Mouse (Mus musculus) limb, embryonic 14.5 days (tissue): ENCODE measurements around the gene Snapc2. TPM values are rescaled to one million over a fixed set of nuclear protein-coding genes. Genes with fewer than 3 reads are reported as not detected.

Experiments
- ATAC-seq: fragments of 200-750 bp; cut with Nextera tagmentation; 2 replicates; pipeline ENCODE4 v1.8.0; 2017; ENCODE audit warnings: low read depth, moderate number of reproducible peaks, moderate TSS enrichment; ENCODE audit not compliant: low FRiP score
- DNase-seq: peaks from one replicate; pipeline ENCODE4 v3.0.0-alpha.2; 2015; ENCODE audit warnings: low spot score
- H3K27ac ChIP-seq: fragments of 300-500 bp; sonication (generic); replicated peaks from 2 replicates; pipeline ENCODE4 v1.5.1; 2014; ENCODE audit warnings: low read depth, mild to moderate bottlenecking, low read length, moderate library complexity, mixed read lengths
- H3K27me3 ChIP-seq: fragments of 300-500 bp; sonication (generic); 2 replicates; pipeline ENCODE4 v1.6.1; 2014; ENCODE audit warnings: low read length, mixed read lengths; ENCODE audit not compliant: control insufficient read depth, insufficient read depth
- H3K36me3 ChIP-seq: fragments of 300-500 bp; sonication (generic); 2 replicates; pipeline ENCODE4 v1.6.1; 2014; ENCODE audit warnings: mild to moderate bottlenecking, low read length, moderate library complexity, mixed read lengths; ENCODE audit not compliant: control insufficient read depth, insufficient read depth
- H3K4me1 ChIP-seq: fragments of 300-500 bp; sonication (generic); 2 replicates; pipeline ENCODE4 v1.6.1; 2014; ENCODE audit warnings: antibody characterized with exemption, low read length, mixed read lengths; ENCODE audit not compliant: control insufficient read depth, insufficient read depth
- H3K4me2 ChIP-seq: fragments of 300-500 bp; sonication (generic); replicated peaks from 2 replicates; pipeline ENCODE4 v1.6.1; 2014; ENCODE audit warnings: low read depth, mild to moderate bottlenecking, low read length, moderate library complexity; ENCODE audit not compliant: severe bottlenecking
- H3K4me3 ChIP-seq: fragments of 300-500 bp; sonication (generic); replicated peaks from 2 replicates; pipeline ENCODE4 v1.5.1; 2014; ENCODE audit warnings: low read length
- H3K9ac ChIP-seq: fragments of 300-500 bp; sonication (generic); 2 replicates; pipeline ENCODE4 v1.6.1; 2014; ENCODE audit warnings: mild to moderate bottlenecking, low read depth, low read length, moderate library complexity; ENCODE audit not compliant: severe bottlenecking
- H3K9me3 ChIP-seq: fragments of 300-500 bp; sonication (generic); 2 replicates; pipeline ENCODE4 v1.6.1; 2016; ENCODE audit warnings: low read length; ENCODE audit not compliant: control insufficient read depth
- POLR2A ChIP-seq: fragments of 200-500 bp; IDR thresholded peaks from 2 replicates; pipeline ENCODE4 v1.8.0; 2012; ENCODE audit warnings: inconsistent platforms, mild to moderate bottlenecking, moderate library complexity, borderline replicate concordance; ENCODE audit not compliant: insufficient read depth, insufficient read length; ENCODE audit errors: extremely low read depth
- WGBS: fragments of 180-500 bp; shearing (Covaris S2); extraction: QIAGEN DNeasy Blood & Tissue Kit; methylation state at CpG from one replicate; pipeline ENCODE4 v1.1.7; 2014; 5-methylcytosine and 5-hydroxymethylcytosine counted together
- polyA plus RNA-seq, 2 experiments: library from polyadenylated mRNA; depleted of rRNA in 1 of 2; stranded (reverse) in 1 of 2; unstranded in 1 of 2; fragments of >200 nt; fragmentation: Nextera tagmentation in 1 of 2; extraction: Ambion mirVana in 1 of 2; gene quantifications; 2 replicates each; pipeline versions ENCODE4 v1.2.1 to v1.2.3; 2012 to 2014

Gene Snapc2
- polyA plus RNA-seq, 2 experiments = 50.6 to 52.6 TPM

GRCm38 (mm10) chr8:4227919-4228318, 25.0 kb upstream of the Snapc2 start:
- DNase-seq (no peak), ATAC-seq (no peak)
- 93% methylated on average over 4 of the region's 4 CpGs for WGBS
- H3K4me2 ChIP-seq = no peak overlapping the region
- no peaks in the 10 kb centered on the region for H3K36me3 ChIP-seq
- peaks cover 14% of the 10 kb centered on the region for H3K27me3 ChIP-seq
- TF ChIP-seq POLR2A = no peak
- no peak overlapping the region for H3K27ac ChIP-seq
- no peaks in the 10 kb centered on the region for H3K9me3 ChIP-seq
- H3K9ac ChIP-seq = no peak overlapping the region
- peaks cover 6% of the 10 kb centered on the region; the same call in 1 of the 2 replicates for H3K4me1 ChIP-seq
- no peak overlapping the region for H3K4me3 ChIP-seq

GRCm38 (mm10) chr8:4229784-4230183, 23.1 kb upstream of the Snapc2 start:
- no peak for TF ChIP-seq POLR2A
- Histone ChIP-seq H3K4me1 (peaks cover 6% of the 10 kb centered on the region; the same call in 1 of the 2 replicates), H3K9ac (no peak overlapping the region), H3K4me2 (no peak overlapping the region), H3K27ac (no peak overlapping the region), H3K4me3 (no peak overlapping the region), H3K9me3 (no peaks in the 10 kb centered on the region), H3K27me3 (peaks cover 14% of the 10 kb centered on the region), H3K36me3 (no peaks in the 10 kb centered on the region)
- DNase-seq = no peak
- 67% methylated on average over 5 of the region's 5 CpGs for WGBS
- no peak for ATAC-seq

GRCm38 (mm10) chr8:4230612-4231351, 22.1 kb upstream of the Snapc2 start:
- no peaks in the 10 kb centered on the region for H3K36me3 ChIP-seq
- no peak overlapping the region for H3K4me2 ChIP-seq
- H3K27me3 ChIP-seq = peaks cover 14% of the 10 kb centered on the region
- no peak overlapping the region for H3K9ac ChIP-seq
- ATAC-seq (no peak), DNase-seq (no peak)
- H3K27ac ChIP-seq = no peak overlapping the region
- 51% methylated on average over 10 of the region's 10 CpGs for WGBS
- peaks cover 6% of the 10 kb centered on the region; the same call in 1 of the 2 replicates for H3K4me1 ChIP-seq
- no peak for TF ChIP-seq POLR2A
- no peaks in the 10 kb centered on the region for H3K9me3 ChIP-seq
- H3K4me3 ChIP-seq = no peak overlapping the region

- H3K4me2 ChIP-seq = peak overlapping the region; percentile 81
- peak overlapping the region; percentile 82 for H3K4me3 ChIP-seq
- peaks cover 20% of the 10 kb centered on the region for H3K36me3 ChIP-seq
- no peak for TF ChIP-seq POLR2A
- H3K27ac ChIP-seq = peak overlapping the region; percentile 93
- no peak for ATAC-seq
- H3K4me1 ChIP-seq = peaks cover 16% of the 10 kb centered on the region
- H3K27me3 ChIP-seq = no peaks in the 10 kb centered on the region
- no peak for DNase-seq
- 20% methylated on average over 15 of the region's 15 CpGs for whole genome bisulfite sequencing
- peak overlapping the region; percentile 71 for H3K9ac ChIP-seq
- H3K9me3 ChIP-seq = no peaks in the 10 kb centered on the region
Observed at GRCm38 (mm10) chr8:4237814-4238433, 15.0 kb upstream of the Snapc2 start.

GRCm38 (mm10) chr8:4238434-4239192, 14.3 kb upstream of the Snapc2 start, which contains the start of the genes Map2k7 and Gm49320:
Gene Map2k7, plus strand, starts transcription at chr8:4238740.
Gene Gm49320, plus strand, starts transcription at chr8:4238865.
- peak; percentile 100 for DNase-seq
- peak within 1 kb of the TSS; percentile 93 for H3K27ac ChIP-seq
- peak within 1 kb of the TSS; percentile 86 for H3K4me2 ChIP-seq
- H3K27me3 ChIP-seq = no peaks in the 10 kb centered on the region
- H3K4me3 ChIP-seq = peak within 1 kb of the TSS; percentile 82
- ATAC-seq = peak; percentile 94
- peak within 1 kb of the TSS; percentile 88 for H3K9ac ChIP-seq
- H3K4me1 ChIP-seq = peaks cover 16% of the 10 kb centered on the region
- H3K36me3 ChIP-seq = peaks cover 26% of the 10 kb centered on the region
- WGBS = under 1% methylated on average over 57 of the region's 71 CpGs
- peak; percentile 80; the same call in 1 of the 2 replicates for TF ChIP-seq POLR2A
- H3K9me3 ChIP-seq = no peaks in the 10 kb centered on the region
